ENCODE assay signal across 9 mouse cellular contexts in the genomic region with DNA sequence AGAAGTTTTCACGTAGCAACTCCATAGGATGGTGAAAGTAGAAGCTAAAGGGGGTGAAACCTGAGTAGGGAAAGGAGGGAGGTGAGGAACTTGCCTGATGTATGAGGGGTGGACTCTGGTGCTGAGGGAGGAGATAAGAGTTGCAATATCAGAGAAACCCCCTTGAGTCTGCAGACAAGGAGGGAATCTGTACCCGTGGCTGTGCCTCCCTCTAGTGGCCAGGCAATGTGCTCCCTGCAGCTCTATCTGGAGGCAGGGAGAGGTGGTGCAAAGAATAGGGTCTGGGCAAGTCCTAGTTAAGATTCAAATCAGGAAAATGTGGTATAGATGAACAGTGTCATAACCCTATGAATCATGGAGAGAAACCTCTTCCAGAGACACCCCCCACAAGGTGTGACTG.
DNase-seq lines count a peak whose midpoint lies in the region; ATAC-seq and TF ChIP-seq lines count a peak whose summit lies in the region.
"Had no signal": no experiment of that assay in that cellular context is flagged by ENCODE, and none has a peak within 500 bp of the region (broad histone marks: within the 10 kb centered on the region; RNA-seq: fewer than 3 reads in every experiment).

No protein-coding gene starts in this region.

- DNase-seq in layer of hippocampus, adult 11-12 months (ENCODE audit: low spot score), result peak; percentile 50
- no peak for DNase-seq in layer of hippocampus, adult 9-10 months (ENCODE audit: low spot score)
- DNase-seq in Muller cell, postnatal 12 days (ENCODE audit: inconsistent ontology term), result peak; percentile 54
- peak; percentile 42 for DNase-seq in limb, embryonic 10.5 days (ENCODE audit: low spot score)

- H3K4me2 ChIP-seq in hindbrain, embryonic 15.5 days, result no peak overlapping the region
- H3K4me2 ChIP-seq: lung, embryonic 15.5 days had no signal

- no peaks in the 10 kb centered on the region for H3K9me3 ChIP-seq in hindbrain, embryonic 15.5 days
- H3K9me3 ChIP-seq in limb, embryonic 10.5 days (replicated peaks), result no peaks in the 10 kb centered on the region
- H3K9me3 ChIP-seq: lung, embryonic 15.5 days had no signal

- no peak for TF ChIP-seq POLR2A in cortical plate, adult 2 months (IDR thresholded peaks at IDR 0.05; ENCODE audit: extremely low read depth, insufficient read depth, low read length)
- TF ChIP-seq POLR2A in olfactory bulb, adult 2 months (IDR thresholded peaks at IDR 0.05; ENCODE audit: insufficient read depth, low read depth, low read length), result no peak

- ATAC-seq in hindbrain, embryonic 15.5 days (ENCODE audit: low FRiP score, low read depth), result peak; percentile 54; the same call in 1 of the 2 replicates
- ATAC-seq in megakaryocyte, adult 5-6 weeks (ENCODE audit: poor library complexity, severe bottlenecking), result no peak

- H3K27me3 ChIP-seq in hindbrain, embryonic 15.5 days, result no peaks in the 10 kb centered on the region
- H3K27me3 ChIP-seq in limb, embryonic 10.5 days (ENCODE audit: low read depth, poor library complexity, severe bottlenecking), result no peaks in the 10 kb centered on the region
- H3K27me3 ChIP-seq: lung, embryonic 15.5 days had no signal

- no peak overlapping the region for H3K9ac ChIP-seq in hindbrain, embryonic 15.5 days
- H3K9ac ChIP-seq: lung, embryonic 15.5 days had no signal

- peak; percentile 93 for TF ChIP-seq CTCF in cortical plate, adult 2 months (IDR thresholded peaks at IDR 0.05; ENCODE audit: extremely low read depth, insufficient read depth, low read length)
- peak; percentile 68; the same call in 1 of the 2 replicates for TF ChIP-seq CTCF in olfactory bulb, adult 2 months (IDR thresholded peaks at IDR 0.05; ENCODE audit: insufficient read depth, low read depth, low read length)

- 47% methylated on average over 2 of the region's 2 CpGs for WGBS in hindbrain, embryonic 15.5 days
- WGBS in limb, embryonic 10.5 days, result 54% methylated on average over 2 of the region's 2 CpGs
- WGBS in olfactory bulb, adult 2 months, result 47% methylated on average over 2 of the region's 2 CpGs

- no peaks in the 10 kb centered on the region for H3K4me1 ChIP-seq in cortical plate, adult 2 months (ENCODE audit: control insufficient read depth, insufficient read depth, low read length)
- 0 out of 2 replicates have a peak, but pooled peaks cover 11% of the 10 kb centered on the region for H3K4me1 ChIP-seq in hindbrain, embryonic 15.5 days (replicated peaks)
- H3K4me1 ChIP-seq in limb, embryonic 10.5 days, result no peaks in the 10 kb centered on the region; the same call in 1 of the 2 replicates
- H3K4me1 ChIP-seq in olfactory bulb, adult 2 months (ENCODE audit: control insufficient read depth, insufficient read depth, low read length), result no peaks in the 10 kb centered on the region
- H3K4me1 ChIP-seq: lung, embryonic 15.5 days had no signal

- no peak overlapping the region for H3K27ac ChIP-seq in cortical plate, adult 2 months (ENCODE audit: insufficient read depth, low read length)
- H3K27ac ChIP-seq in hindbrain, embryonic 15.5 days (replicated peaks), result no peak overlapping the region
- H3K27ac ChIP-seq in limb, embryonic 10.5 days, result no peak overlapping the region
- H3K27ac ChIP-seq in olfactory bulb, adult 2 months (ENCODE audit: insufficient read depth, low read depth, low read length), result no peak overlapping the region
- H3K27ac ChIP-seq: lung, embryonic 15.5 days had no signal

- H3K36me3 ChIP-seq in hindbrain, embryonic 15.5 days, result no peaks in the 10 kb centered on the region
- H3K36me3 ChIP-seq in limb, embryonic 10.5 days, result no peaks in the 10 kb centered on the region
- H3K36me3 ChIP-seq: lung, embryonic 15.5 days had no signal

- H3K4me3 ChIP-seq in cortical plate, adult 2 months (ENCODE audit: insufficient read depth, low read length), result no peak overlapping the region
- no peak overlapping the region for H3K4me3 ChIP-seq in hindbrain, embryonic 15.5 days
- no peak overlapping the region for H3K4me3 ChIP-seq in limb, embryonic 10.5 days
- H3K4me3 ChIP-seq in olfactory bulb, adult 2 months (ENCODE audit: insufficient read depth, low read depth, low read length), result no peak overlapping the region
- H3K4me3 ChIP-seq: lung, embryonic 15.5 days had no signal
